Mouse (Mus musculus) ES-Bruce4 (cell line): Measurements from ENCODE around the gene Tra2a.

Source experiments
- CTCF ChIP-seq: IDR thresholded peaks from one replicate; pipeline ENCODE4 v1.8.1; 2011; ENCODE audit warnings: low read depth, low read length
- POLR2A ChIP-seq: IDR thresholded peaks from one replicate; pipeline ENCODE4 v1.8.1; 2011; ENCODE audit warnings: low read length; ENCODE audit not compliant: insufficient read depth

DNA sequence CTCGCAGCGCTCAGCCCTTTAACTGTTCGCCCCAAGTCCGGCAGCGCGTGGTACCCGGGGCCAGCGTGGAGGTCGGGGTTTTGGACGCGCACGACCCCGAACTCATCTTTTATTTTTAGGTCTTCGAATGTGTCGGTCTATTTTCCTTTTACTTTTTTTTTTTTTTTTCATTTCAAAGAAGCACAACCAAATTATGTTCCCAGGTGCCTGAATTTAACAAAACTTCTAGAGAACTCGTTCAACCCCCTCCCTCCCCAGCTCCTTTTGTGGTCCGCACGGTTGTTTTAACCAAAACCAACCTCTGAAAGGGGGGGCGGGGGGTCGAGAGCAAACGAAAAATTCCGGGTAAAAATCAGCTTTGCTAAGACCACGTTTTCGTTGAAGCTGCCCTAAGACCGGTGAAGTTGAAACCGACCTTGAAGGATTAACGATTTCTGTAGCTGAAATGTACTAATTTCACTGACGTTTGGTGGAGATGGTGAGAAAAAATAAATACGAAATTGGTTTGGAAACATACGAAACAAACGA lies 45.5 kb downstream of the Tra2a start:
- TF ChIP-seq CTCF (no peak), POLR2A (no peak)
